In genomic region chr13:41611046-41611445, GRCm38 (mm10) we compare ENCODE assay signal across 22 mouse cellular contexts. TPM values are rescaled to one million over a fixed set of nuclear protein-coding genes. Genes with fewer than 3 reads are reported as not detected.
A peak's percentile ranks its signal among the peaks of the same experiment; 100 is the strongest.
DNase-seq lines count a peak whose midpoint lies in the region; ATAC-seq and TF ChIP-seq lines count a peak whose summit lies in the region.
"Had no signal": no experiment of that assay in that cellular context is flagged by ENCODE, and none has a peak within 500 bp of the region (broad histone marks: within the 10 kb centered on the region; RNA-seq: fewer than 3 reads in every experiment).

No protein-coding gene starts in this region.

- H3K27ac ChIP-seq in gastrocnemius, adult 2 months = peak overlapping the region; percentile 63
- H3K27ac ChIP-seq in heart, embryonic 12.5 days (ENCODE audit: poor library complexity, severe bottlenecking) = no peak overlapping the region
- H3K27ac ChIP-seq in layer of hippocampus, adult 2 months = peak overlapping the region; percentile 98; the same call in 1 of the 2 replicates
- no peak overlapping the region for H3K27ac ChIP-seq in liver, adult 2 months (replicated peaks; ENCODE audit: insufficient read depth, low read depth, low read length)
- H3K27ac ChIP-seq in liver, postnatal 0 days (ENCODE audit: low read depth) = no peak overlapping the region

- H3K4me2 ChIP-seq in heart, embryonic 12.5 days = no peak overlapping the region
- no peak overlapping the region for H3K4me2 ChIP-seq in liver, postnatal 0 days (ENCODE audit: low read depth, low read length)

- no peak for ATAC-seq in heart, embryonic 12.5 days (ENCODE audit: insufficient number of reproducible peaks, low FRiP score)
- ATAC-seq in liver, postnatal 0 days = no peak
- ATAC-seq: activated CD4-positive, CD25-positive, alpha-beta regulatory T cell, adult 4 months; CD4-positive, CD25-positive, alpha-beta regulatory T cell, adult 4 months; Patski had no signal

- no peak for TF ChIP-seq CTCF in gastrocnemius, adult 2 months (IDR thresholded peaks at IDR 0.05)
- no peak for TF ChIP-seq CTCF in layer of hippocampus, adult 2 months (conservative IDR thresholded peaks at IDR 0.05)
- no peak for TF ChIP-seq CTCF in liver, adult 2 months (IDR thresholded peaks at IDR 0.05; ENCODE audit: low read depth, low read length)
- no peak for TF ChIP-seq CTCF in liver, postnatal 0 days (IDR thresholded peaks at IDR 0.05; ENCODE audit: low read depth)

- intact Hi-C loops in gastrocnemius, adult 2 months (cut with DNase I) = no loop called here
- intact Hi-C loops in gastrocnemius, postnatal 36 days (cut with DNase I) = no loop called here

- H3K36me3 ChIP-seq in heart, embryonic 12.5 days = no peaks in the 10 kb centered on the region
- no peaks in the 10 kb centered on the region for H3K36me3 ChIP-seq in liver, adult 2 months (ENCODE audit: control insufficient read depth, insufficient read depth, low read length)
- H3K36me3 ChIP-seq in liver, postnatal 0 days (replicated peaks; ENCODE audit: insufficient read depth, low read length) = no peaks in the 10 kb centered on the region

- H3K4me1 ChIP-seq in heart, embryonic 12.5 days (replicated peaks) = peaks cover 26% of the 10 kb centered on the region
- peaks cover 12% of the 10 kb centered on the region for H3K4me1 ChIP-seq in liver, adult 2 months (ENCODE audit: control insufficient read depth, insufficient read depth, low read length)
- H3K4me1 ChIP-seq in liver, postnatal 0 days (ENCODE audit: insufficient read depth) = peaks cover 19% of the 10 kb centered on the region

- no peak for DNase-seq in gastrocnemius, adult 2 months
- DNase-seq in gastrocnemius, postnatal 36 days = no peak
- peak; percentile 82 for DNase-seq in heart, adult 11 months
- no peak for DNase-seq in layer of hippocampus, adult 2 months (ENCODE audit: low spot score in 2 of 2)
- no peak for DNase-seq in layer of hippocampus, adult 9-11 months
- DNase-seq in liver, adult 2 months (ENCODE audit: extremely low read depth, low read depth, low spot score) = peak; percentile 58
- no peak for DNase-seq in liver, postnatal 0 days
- DNase-seq: adrenal gland, adult 2 months; adrenal gland, adult 8-10 months; adrenal gland, postnatal 10 days; adrenal gland, postnatal 14 days; adrenal gland, postnatal 25 days; adrenal gland, postnatal 36 days; B cell, adult 2 months; cerebellum, adult 11 months; cerebellum, adult 11-12 months had no signal

- no peaks in the 10 kb centered on the region for H3K27me3 ChIP-seq in heart, embryonic 12.5 days (replicated peaks)
- no peaks in the 10 kb centered on the region for H3K27me3 ChIP-seq in liver, adult 2 months (ENCODE audit: control insufficient read depth, insufficient read depth, low read length)
- no peaks in the 10 kb centered on the region for H3K27me3 ChIP-seq in liver, postnatal 0 days (ENCODE audit: insufficient read depth, low read length)
- H3K27me3 ChIP-seq: CH12.LX, Patski had no signal

- no peak overlapping the region for H3K9ac ChIP-seq in heart, embryonic 12.5 days
- H3K9ac ChIP-seq in liver, adult 2 months (ENCODE audit: low read depth, low read length) = no peak overlapping the region
- no peak overlapping the region for H3K9ac ChIP-seq in liver, postnatal 0 days (replicated peaks)

- no peak for TF ChIP-seq POLR2A in liver, adult 2 months (IDR thresholded peaks at IDR 0.05; ENCODE audit: extremely low read depth, insufficient read depth, low read length)

- no peaks in the 10 kb centered on the region for H3K9me3 ChIP-seq in heart, embryonic 12.5 days (replicated peaks)
- no peaks in the 10 kb centered on the region for H3K9me3 ChIP-seq in liver, postnatal 0 days (ENCODE audit: low read length)
- H3K9me3 ChIP-seq: G1E had no signal

- no peak for TF ChIP-seq EP300 in liver, postnatal 0 days (IDR thresholded peaks at IDR 0.05; ENCODE audit: low read depth)

- no peak overlapping the region for H3K4me3 ChIP-seq in gastrocnemius, adult 2 months
- H3K4me3 ChIP-seq in heart, embryonic 12.5 days = no peak overlapping the region
- no peak overlapping the region for H3K4me3 ChIP-seq in layer of hippocampus, adult 2 months
- no peak overlapping the region for H3K4me3 ChIP-seq in liver, adult 2 months (ENCODE audit: insufficient read depth, low read depth, low read length)
- H3K4me3 ChIP-seq in liver, postnatal 0 days (ENCODE audit: low read depth, low read length) = no peak overlapping the region

- 65% methylated on average over 1 of the region's 1 CpGs for WGBS in heart, embryonic 12.5 days
- WGBS in liver, adult 2 months = 8% methylated on average over 1 of the region's 1 CpGs
- WGBS in liver, postnatal 0 days (ENCODE audit: insufficient replicate concordance) = 76% methylated on average over 1 of the region's 1 CpGs

- H3K79me2 ChIP-seq in liver, adult 2 months (ENCODE audit: control insufficient read depth, insufficient read depth, low read length) = peaks cover 41% of the 10 kb centered on the region

RNA-seq across cellular contexts. Expression of gene Tmem170b, which starts 5.3 kb away (rescaled TPM):
- total RNA-seq in gastrocnemius, adult 2 months (2021) = 10 to 100 TPM; 24.8 to 29.0 TPM
- 10 to 100 TPM; 20.9 to 21.7 TPM for total RNA-seq in gastrocnemius, postnatal 36 days (2021)
- polyA plus RNA-seq in heart, embryonic 12.5 days (2016; fragmentation: Nextera tagmentation; extraction: Ambion mirVana) = 17.8 and 18.2 TPM in 2 replicates
- total RNA-seq in layer of hippocampus, adult 2 months (2021) = 10 to 100 TPM; 88.6 to 91.0 TPM
- 9.5 and 11.4 TPM in 2 replicates for total RNA-seq in liver, adult 2 months (2014; rRNA removed)
- polyA plus RNA-seq in liver, adult 2 months (2012; rRNA removed) = 4.4 and 5.6 TPM in 2 replicates
- 4.6 and 5.7 TPM in 2 replicates for polyA plus RNA-seq in liver, postnatal 0 days (2015; fragmentation: Nextera tagmentation; extraction: Ambion mirVana)

Comparison
In these comparisons a context has a peak if more than half of its experiments do, and no peak if none do; other contexts are left out.
1. DNase-seq: peak in heart, adult 11 months (single experiment) and liver, adult 2 months (single experiment); none in gastrocnemius, adult 2 months (single experiment), gastrocnemius, postnatal 36 days (0 of 2), layer of hippocampus, adult 2 months (0 of 2), layer of hippocampus, adult 9-11 months (single experiment) and liver, postnatal 0 days (single experiment).
2. H3K27ac ChIP-seq: peak in gastrocnemius, adult 2 months (single experiment) and layer of hippocampus, adult 2 months (single experiment); none in heart, embryonic 12.5 days (single experiment), liver, adult 2 months (single experiment) and liver, postnatal 0 days (single experiment).